Mouse (Mus musculus) heart, postnatal 14 days (tissue): Measurements from ENCODE around the gene Cmtm8. TPM values are rescaled to one million over a fixed set of nuclear protein-coding genes. Genes with fewer than 3 reads are reported as not detected.

Experiments
- DNase-seq, 2 experiments: peaks; one replicate each; pipeline ENCODE4 v3.0.0; 2021 to 2022
- intact Hi-C: fragments of 180-260 bp; cut with DNase I; formaldehyde crosslinking; loops from one replicate; pipeline ENCODE4 v1.15.1; 2025
- total RNA-seq, 2 experiments: library from RNA; stranded (reverse); gene quantifications; 2 replicates each; pipeline ENCODE4 v1.2.3; 2021

Gene Cmtm8
- total RNA-seq, 2 experiments from 2014 or later, result 12.8 to 15.0 TPM

GRCm38 (mm10) chr9:114789989-114790388, 54.0 kb downstream of the Cmtm8 start:
- intact Hi-C loops, result loop anchor here (10.0 kb wide), 1 partner anchor 915 kb away; no protein-coding TSS in a partner anchor
- no peak for DNase-seq

GRCm38 (mm10) chr9:114789557-114789956, 54.4 kb downstream of the Cmtm8 start:
- DNase-seq, result no peak
- intact Hi-C loops, result no loop called here

- intact Hi-C loops, result no loop called here
- DNase-seq, result no peak
Observed at GRCm38 (mm10) chr9:114788697-114789096, 55.3 kb downstream of the Cmtm8 start.

DNA sequence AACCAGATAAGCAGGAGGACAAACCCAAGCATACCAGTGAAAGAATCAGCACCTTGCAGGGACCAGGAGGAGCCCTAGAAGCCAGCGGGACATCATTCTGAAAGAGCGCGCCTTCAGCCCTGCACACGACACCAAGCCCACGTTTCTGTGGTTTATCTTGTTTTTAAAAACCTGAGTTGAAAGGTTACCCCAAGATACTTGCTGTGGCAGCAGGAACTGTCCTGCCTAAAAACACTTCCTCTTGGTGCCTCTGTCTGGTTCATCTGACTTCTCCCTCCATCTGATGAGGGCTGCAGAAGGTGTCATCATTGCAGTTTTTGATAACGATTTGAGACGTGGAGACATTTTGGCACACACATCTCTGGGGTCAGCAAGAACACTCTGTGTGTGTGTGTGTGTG, 56.2 kb downstream of the Cmtm8 start:
- intact Hi-C loops, result no loop called here
- no peak for DNase-seq

GRCm38 (mm10) chr9:114787134-114787533, 56.8 kb downstream of the Cmtm8 start:
- no peak for DNase-seq
- intact Hi-C loops, result no loop called here

DNA sequence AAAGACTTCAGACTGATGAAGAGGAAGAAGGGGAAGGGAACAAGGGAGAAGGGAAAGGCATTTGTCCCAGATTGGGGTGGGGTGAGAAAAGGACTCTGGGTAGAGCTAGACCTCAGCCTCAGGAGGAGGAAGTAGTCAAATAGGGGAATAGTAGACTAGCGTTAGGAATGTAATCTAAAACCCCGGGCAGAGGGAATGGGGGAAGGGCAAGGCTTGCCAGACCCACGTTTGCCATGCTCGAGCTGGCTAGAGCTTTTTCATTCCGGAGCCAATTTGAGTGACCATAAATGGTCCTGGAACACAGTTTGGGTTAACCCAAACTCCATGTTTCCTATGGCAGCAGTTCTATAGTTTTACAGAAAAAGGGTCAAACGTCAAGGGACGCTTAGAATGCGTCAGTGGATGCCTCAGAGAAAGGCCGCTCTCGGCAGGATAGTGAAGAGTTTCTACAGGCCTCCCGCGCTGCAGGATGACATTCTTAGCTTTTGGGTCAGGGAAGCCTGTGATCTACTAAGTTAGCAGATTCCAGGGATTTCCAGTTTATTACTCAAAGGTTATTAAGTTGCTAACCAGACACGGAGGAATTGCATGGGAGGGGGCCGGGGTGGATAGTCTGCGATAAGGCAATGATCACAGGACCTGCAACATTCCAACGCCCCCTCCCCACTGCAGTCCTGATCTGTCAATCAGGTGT, 58.4 kb downstream of the Cmtm8 start:
- intact Hi-C loops, result no loop called here
- DNase-seq, result no peak

DNA sequence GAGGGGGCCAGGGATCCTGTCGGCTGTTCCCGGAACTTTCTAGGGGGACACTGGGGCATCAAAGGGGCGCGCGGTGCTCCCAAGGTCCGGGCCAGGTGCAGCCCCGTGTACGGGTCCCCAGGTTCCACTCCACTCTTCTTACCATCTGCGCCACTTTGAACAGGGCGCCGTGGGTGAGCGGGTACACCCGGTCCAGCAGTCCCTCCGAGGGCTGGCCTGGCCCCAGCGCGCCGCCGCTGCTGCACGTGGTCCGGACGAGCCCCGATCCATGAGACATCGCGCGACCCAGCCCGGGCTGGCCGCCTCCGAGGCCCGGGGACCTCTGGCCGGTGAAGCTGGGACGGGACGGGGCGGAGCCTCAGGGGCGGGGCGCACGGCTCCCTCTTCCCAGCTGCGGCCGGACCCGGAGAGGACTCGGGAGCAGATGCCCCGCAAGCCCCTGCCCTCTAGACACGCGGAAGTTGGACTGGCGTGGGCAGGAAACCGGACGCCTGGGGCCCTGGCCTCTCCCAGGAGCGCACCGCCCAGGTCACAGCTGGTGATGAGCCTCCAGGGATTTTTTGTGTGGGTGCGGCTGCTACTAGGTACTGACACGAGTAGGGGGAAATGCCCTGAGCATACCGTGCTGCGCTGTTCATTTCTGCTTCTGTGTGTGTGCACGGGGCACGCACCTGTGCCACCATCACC, 62.3 kb downstream of the Cmtm8 start, which contains the start of gene Cmtm7:
Gene Cmtm7, minus strand, starts transcription at position 331 of the 687 bp plus-strand sequence.
- intact Hi-C loops, result no loop called here
- peak; percentile 86 for DNase-seq

- intact Hi-C loops, result no loop called here
- DNase-seq, result peak; percentile 64 to 65
Observed at GRCm38 (mm10) chr9:114780746-114781525, 63.0 kb downstream of the Cmtm8 start.

GRCm38 (mm10) chr9:114779984-114780745, 63.8 kb downstream of the Cmtm8 start:
- peak in 1 of 2 experiments; percentile 20 for DNase-seq
- intact Hi-C loops, result no loop called here

- DNase-seq, result no peak
- intact Hi-C loops, result no loop called here
Observed at GRCm38 (mm10) chr9:114778877-114779276, 65.1 kb downstream of the Cmtm8 start.

DNA sequence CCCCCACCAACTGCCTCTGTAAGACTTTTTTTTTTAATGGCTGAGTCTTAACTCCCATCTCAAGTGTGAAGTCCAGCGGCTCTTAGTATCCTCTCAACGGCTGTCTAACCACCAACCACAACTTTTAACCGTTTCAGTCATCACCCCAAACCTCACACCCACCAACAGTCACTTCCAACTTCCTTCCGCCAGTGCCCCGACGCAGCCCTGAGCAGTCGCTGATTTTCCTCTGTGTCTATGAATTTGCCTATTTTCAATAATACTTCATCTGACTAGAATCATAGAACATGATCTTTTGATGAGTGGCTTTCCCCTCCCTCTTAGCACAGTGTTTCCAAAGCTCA, 65.9 kb downstream of the Cmtm8 start:
- intact Hi-C loops, result no loop called here
- DNase-seq, result no peak

GRCm38 (mm10) chr9:114777178-114778046, 66.5 kb downstream of the Cmtm8 start:
- no peak for DNase-seq
- intact Hi-C loops, result no loop called here

- no peak for DNase-seq
- intact Hi-C loops, result no loop called here
Observed at GRCm38 (mm10) chr9:114776361-114776760, 67.6 kb downstream of the Cmtm8 start.

GRCm38 (mm10) chr9:114775272-114775671, 68.7 kb downstream of the Cmtm8 start:
- peak; percentile 60 to 72 for DNase-seq
- intact Hi-C loops, result no loop called here

DNA sequence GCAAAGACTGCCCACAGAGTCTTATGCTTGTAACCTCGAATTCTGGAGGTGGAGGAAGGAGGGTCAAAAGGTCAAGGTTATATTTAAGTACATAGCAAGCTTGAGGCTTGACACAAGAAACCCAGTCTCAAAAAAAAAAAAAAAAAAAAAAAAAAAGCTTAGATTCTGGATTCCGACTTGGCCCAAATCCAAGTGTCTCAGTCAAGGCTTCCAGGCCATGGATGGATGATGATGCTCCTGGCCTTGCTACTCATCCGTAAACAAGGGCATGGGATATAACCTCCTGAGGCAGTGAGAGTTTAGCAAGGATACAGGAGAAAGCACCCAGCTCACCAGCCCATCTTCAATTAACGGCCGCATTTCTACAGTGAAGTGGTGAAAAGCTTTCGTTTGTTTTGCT, 69.3 kb downstream of the Cmtm8 start:
- intact Hi-C loops, result no loop called here

GRCm38 (mm10) chr9:114771565-114771964, 72.4 kb downstream of the Cmtm8 start:
- DNase-seq, result no peak
- intact Hi-C loops, result no loop called here

More for the DNA sequence above, 69.3 kb downstream of the Cmtm8 start:
- DNase-seq, result no peak

DNA sequence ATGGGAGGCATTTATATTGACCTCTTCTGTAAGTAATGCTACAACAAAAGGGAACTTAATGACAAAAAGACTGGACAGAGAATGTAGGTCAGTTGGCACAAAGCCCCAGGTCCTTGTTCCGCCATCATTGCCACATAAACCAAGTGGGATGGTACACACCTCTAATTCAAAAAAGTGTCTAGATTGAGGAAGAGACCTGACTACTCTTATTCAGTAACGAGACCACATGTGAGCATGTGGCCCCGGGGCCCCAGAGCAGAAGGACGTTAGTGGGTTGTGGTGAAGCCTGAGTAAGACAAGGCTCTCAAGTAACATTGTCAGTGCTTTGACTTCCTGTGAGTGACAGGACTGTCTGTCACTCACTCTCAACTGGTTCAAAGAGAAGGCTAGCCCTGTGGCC, 73.7 kb downstream of the Cmtm8 start:
- intact Hi-C loops, result no loop called here
- no peak for DNase-seq

- intact Hi-C loops, result no loop called here
Observed at GRCm38 (mm10) chr9:114768066-114768465, 75.9 kb downstream of the Cmtm8 start.

GRCm38 (mm10) chr9:114767507-114767906, 76.4 kb downstream of the Cmtm8 start:
- DNase-seq, result no peak
- intact Hi-C loops, result no loop called here

More at GRCm38 (mm10) chr9:114768066-114768465, 75.9 kb downstream of the Cmtm8 start:
- DNase-seq, result peak; percentile 23 to 41
